Comparison of ENCODE assay signal across 23 mouse cellular contexts in the genomic region with DNA sequence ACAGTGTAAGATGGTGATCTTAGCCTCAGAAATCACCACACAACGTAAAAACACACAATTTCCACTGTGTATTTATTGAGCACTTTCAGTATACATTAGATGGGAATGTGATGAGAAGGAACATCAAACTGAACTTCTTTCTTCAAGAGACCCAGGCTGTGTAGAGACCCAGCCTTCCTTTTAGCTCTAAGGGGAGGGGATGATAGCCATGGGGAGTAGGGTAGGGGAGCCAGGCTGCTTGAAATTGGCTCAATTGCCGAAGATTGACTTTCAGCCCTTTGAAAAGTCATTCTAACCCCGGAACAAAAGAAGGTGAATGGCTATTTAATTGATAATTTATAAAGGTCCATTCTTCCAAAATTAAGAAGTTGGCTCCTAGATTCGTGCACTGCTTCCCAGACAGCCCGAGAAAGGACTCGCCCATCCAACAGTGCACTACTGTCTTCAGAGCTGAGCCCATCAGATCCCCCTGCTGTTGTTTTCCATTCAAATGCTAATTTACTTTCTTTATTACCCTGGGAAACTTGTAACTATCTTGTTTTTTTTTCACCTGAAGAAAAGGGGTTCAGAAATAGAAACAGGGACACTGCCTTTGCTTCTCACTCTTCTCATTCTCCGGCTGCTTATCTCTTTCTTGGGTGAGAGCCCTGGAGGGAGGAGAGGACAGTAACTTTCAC. TPM values are rescaled to one million over a fixed set of nuclear protein-coding genes. Genes with fewer than 3 reads are reported as not detected.
DNase-seq lines count a peak whose midpoint lies in the region; ATAC-seq lines count a peak whose summit lies in the region.
"Had no signal": no experiment of that assay in that cellular context is flagged by ENCODE, and none has a peak within 500 bp of the region (broad histone marks: within the 10 kb centered on the region; RNA-seq: fewer than 3 reads in every experiment).

No protein-coding gene starts in this region.

- H3K4me2 ChIP-seq in forebrain, embryonic 11.5 days (ENCODE audit: low read depth, low read length, severe bottlenecking): no peak overlapping the region
- no peak overlapping the region for H3K4me2 ChIP-seq in forebrain, embryonic 16.5 days (ENCODE audit: low read length)
- no peak overlapping the region for H3K4me2 ChIP-seq in midbrain, embryonic 14.5 days (ENCODE audit: low read length)
- no peak overlapping the region for H3K4me2 ChIP-seq in midbrain, embryonic 16.5 days (ENCODE audit: low read length)
- H3K4me2 ChIP-seq in hindbrain, embryonic 15.5 days: no peak overlapping the region
- H3K4me2 ChIP-seq in neural tube, embryonic 15.5 days: 0 out of 2 replicates have a peak overlapping the region, but pooled peaks have one; percentile 5
- H3K4me2 ChIP-seq: embryonic facial prominence, embryonic 15.5 days had no signal

- no peak for DNase-seq in forebrain, embryonic 11.5 days (ENCODE audit: low spot score)
- peak; percentile 6 for DNase-seq in midbrain, embryonic 14.5 days
- no peak for DNase-seq in kidney, adult 8-10 months
- DNase-seq: adrenal gland, postnatal 36 days; cerebellum, adult 2 months; cerebellum, postnatal 36 days; kidney, adult 18-20 months; kidney, postnatal 10 days; left cerebral cortex, postnatal 4 days; liver, postnatal 0 days; lung, postnatal 14 days; thymus, postnatal 25 days had no signal

- H3K4me1 ChIP-seq in forebrain, embryonic 11.5 days (replicated peaks; ENCODE audit: control insufficient read depth, insufficient read depth, low read length): peaks cover 3% of the 10 kb centered on the region; the same call in 1 of the 2 replicates
- 0 out of 2 replicates have a peak, but pooled peaks cover 3% of the 10 kb centered on the region for H3K4me1 ChIP-seq in forebrain, embryonic 16.5 days (replicated peaks; ENCODE audit: control insufficient read depth, insufficient read depth, low read length)
- no peaks in the 10 kb centered on the region for H3K4me1 ChIP-seq in midbrain, embryonic 14.5 days (ENCODE audit: control insufficient read depth, insufficient read depth, low read length)
- no peaks in the 10 kb centered on the region for H3K4me1 ChIP-seq in midbrain, embryonic 16.5 days (ENCODE audit: control insufficient read depth, insufficient read depth, low read length)
- H3K4me1 ChIP-seq in hindbrain, embryonic 15.5 days (replicated peaks): peaks cover 7% of the 10 kb centered on the region; the same call in 1 of the 2 replicates
- peaks cover 3% of the 10 kb centered on the region; the same call in 1 of the 2 replicates for H3K4me1 ChIP-seq in neural tube, embryonic 15.5 days
- H3K4me1 ChIP-seq: megakaryocyte, embryonic 14.5 days had no signal

- no peak overlapping the region for H3K9ac ChIP-seq in forebrain, embryonic 11.5 days (ENCODE audit: low read length)
- no peak overlapping the region for H3K9ac ChIP-seq in forebrain, embryonic 16.5 days (replicated peaks; ENCODE audit: low read depth, low read length)
- no peak overlapping the region for H3K9ac ChIP-seq in midbrain, embryonic 14.5 days (replicated peaks; ENCODE audit: low read length)
- no peak overlapping the region for H3K9ac ChIP-seq in midbrain, embryonic 16.5 days (ENCODE audit: low read depth, low read length)
- H3K9ac ChIP-seq in hindbrain, embryonic 15.5 days: no peak overlapping the region
- H3K9ac ChIP-seq in neural tube, embryonic 15.5 days (replicated peaks): no peak overlapping the region
- H3K9ac ChIP-seq: embryonic facial prominence, embryonic 15.5 days; liver, postnatal 0 days had no signal

- H3K4me3 ChIP-seq in forebrain, embryonic 11.5 days (ENCODE audit: low read depth, low read length): no peak overlapping the region
- no peak overlapping the region for H3K4me3 ChIP-seq in forebrain, embryonic 16.5 days (replicated peaks; ENCODE audit: low read length)
- H3K4me3 ChIP-seq in midbrain, embryonic 14.5 days (replicated peaks; ENCODE audit: low read depth, low read length): no peak overlapping the region
- H3K4me3 ChIP-seq in midbrain, embryonic 16.5 days (ENCODE audit: low read depth, low read length): no peak overlapping the region
- H3K4me3 ChIP-seq in hindbrain, embryonic 15.5 days: no peak overlapping the region
- no peak overlapping the region for H3K4me3 ChIP-seq in neural tube, embryonic 15.5 days (replicated peaks)
- H3K4me3 ChIP-seq: embryonic facial prominence, embryonic 15.5 days; megakaryocyte, embryonic 14.5 days had no signal

- H3K27ac ChIP-seq in forebrain, embryonic 11.5 days (ENCODE audit: low read depth, low read length): no peak overlapping the region
- no peak overlapping the region for H3K27ac ChIP-seq in forebrain, embryonic 16.5 days (ENCODE audit: low read length)
- H3K27ac ChIP-seq in midbrain, embryonic 14.5 days (replicated peaks; ENCODE audit: low read depth, low read length): no peak overlapping the region
- no peak overlapping the region for H3K27ac ChIP-seq in midbrain, embryonic 16.5 days (ENCODE audit: low read length)
- H3K27ac ChIP-seq in hindbrain, embryonic 15.5 days (replicated peaks): no peak overlapping the region
- H3K27ac ChIP-seq in neural tube, embryonic 15.5 days (replicated peaks): peak overlapping the region; percentile 61; the same call in 1 of the 2 replicates
- H3K27ac ChIP-seq: embryonic facial prominence, embryonic 15.5 days had no signal

- H3K27me3 ChIP-seq in forebrain, embryonic 11.5 days (ENCODE audit: control insufficient read depth, insufficient read depth, low read length): no peaks in the 10 kb centered on the region
- no peaks in the 10 kb centered on the region for H3K27me3 ChIP-seq in forebrain, embryonic 16.5 days (replicated peaks; ENCODE audit: control insufficient read depth, insufficient read depth, low read length)
- H3K27me3 ChIP-seq in midbrain, embryonic 14.5 days (ENCODE audit: control insufficient read depth, insufficient read depth, low read length): no peaks in the 10 kb centered on the region
- H3K27me3 ChIP-seq in midbrain, embryonic 16.5 days (ENCODE audit: control insufficient read depth, insufficient read depth, low read depth, low read length): no peaks in the 10 kb centered on the region
- no peaks in the 10 kb centered on the region for H3K27me3 ChIP-seq in hindbrain, embryonic 15.5 days
- no peaks in the 10 kb centered on the region for H3K27me3 ChIP-seq in neural tube, embryonic 15.5 days (replicated peaks)
- H3K27me3 ChIP-seq: embryonic facial prominence, embryonic 15.5 days; megakaryocyte, embryonic 14.5 days had no signal

- ATAC-seq in forebrain, embryonic 11.5 days (replicated peaks; ENCODE audit: low FRiP score): peak; percentile 49; the same call in 1 of the 2 replicates
- ATAC-seq in forebrain, embryonic 16.5 days: no peak
- no peak for ATAC-seq in midbrain, embryonic 14.5 days (ENCODE audit: low FRiP score, low TSS enrichment)
- ATAC-seq in midbrain, embryonic 16.5 days: no peak
- ATAC-seq in hindbrain, embryonic 15.5 days (ENCODE audit: low FRiP score, low read depth): 0 out of 2 replicates have a peak, but pooled peaks have one; percentile 34
- ATAC-seq in neural tube, embryonic 15.5 days (ENCODE audit: low FRiP score): peak; percentile 83
- ATAC-seq in megakaryocyte progenitor cell, adult 5-6 weeks (replicated peaks; ENCODE audit: poor library complexity): no peak
- ATAC-seq: liver, postnatal 0 days had no signal

- no peaks in the 10 kb centered on the region; the same call in 1 of the 2 replicates for H3K9me3 ChIP-seq in forebrain, embryonic 11.5 days (ENCODE audit: control insufficient read depth, low read length)
- no peaks in the 10 kb centered on the region for H3K9me3 ChIP-seq in forebrain, embryonic 16.5 days (ENCODE audit: control insufficient read depth, low read length)
- no peaks in the 10 kb centered on the region for H3K9me3 ChIP-seq in midbrain, embryonic 14.5 days (ENCODE audit: control insufficient read depth, low read length)
- H3K9me3 ChIP-seq in midbrain, embryonic 16.5 days (replicated peaks; ENCODE audit: control insufficient read depth, low read length, poor library complexity, severe bottlenecking): no peaks in the 10 kb centered on the region; the same call in 1 of the 2 replicates
- H3K9me3 ChIP-seq in hindbrain, embryonic 15.5 days: no peaks in the 10 kb centered on the region
- no peaks in the 10 kb centered on the region for H3K9me3 ChIP-seq in neural tube, embryonic 15.5 days (replicated peaks)
- H3K9me3 ChIP-seq: embryonic facial prominence, embryonic 15.5 days had no signal

- WGBS in forebrain, embryonic 11.5 days: 18% methylated on average over 7 of the region's 7 CpGs
- WGBS in forebrain, embryonic 16.5 days: 16% methylated on average over 7 of the region's 7 CpGs
- WGBS in midbrain, embryonic 14.5 days: 19% methylated on average over 7 of the region's 7 CpGs
- WGBS in midbrain, embryonic 16.5 days: 18% methylated on average over 7 of the region's 7 CpGs
- WGBS in hindbrain, embryonic 15.5 days: 18% methylated on average over 7 of the region's 7 CpGs
- 19% methylated on average over 7 of the region's 7 CpGs for WGBS in neural tube, embryonic 15.5 days

- H3K36me3 ChIP-seq in forebrain, embryonic 11.5 days (ENCODE audit: control insufficient read depth, insufficient read depth, low read length): no peaks in the 10 kb centered on the region
- no peaks in the 10 kb centered on the region for H3K36me3 ChIP-seq in forebrain, embryonic 16.5 days (ENCODE audit: control insufficient read depth, insufficient read depth)
- H3K36me3 ChIP-seq in midbrain, embryonic 14.5 days (ENCODE audit: control insufficient read depth, insufficient read depth, low read length): no peaks in the 10 kb centered on the region
- no peaks in the 10 kb centered on the region for H3K36me3 ChIP-seq in midbrain, embryonic 16.5 days (ENCODE audit: control insufficient read depth, insufficient read depth, low read length)
- H3K36me3 ChIP-seq in hindbrain, embryonic 15.5 days: no peaks in the 10 kb centered on the region
- no peaks in the 10 kb centered on the region for H3K36me3 ChIP-seq in neural tube, embryonic 15.5 days
- H3K36me3 ChIP-seq: embryonic facial prominence, embryonic 15.5 days; G1E had no signal

RNA-seq across cellular contexts. Expression of gene Kif6, which starts 7.4 kb away (rescaled TPM):
- polyA plus RNA-seq in forebrain, embryonic 11.5 days (2014; fragmentation: Nextera tagmentation; extraction: Ambion mirVana): 3.1 and 3.4 TPM in 2 replicates
- polyA plus RNA-seq in forebrain, embryonic 16.5 days (2015; fragmentation: Nextera tagmentation; extraction: Ambion mirVana): 1.9 and 3.3 TPM in 2 replicates
- 2.3 and 2.4 TPM in 2 replicates for polyA plus RNA-seq in midbrain, embryonic 14.5 days (2014; fragmentation: Nextera tagmentation; extraction: Ambion mirVana)
- 2.2 and 2.5 TPM in 2 replicates for polyA plus RNA-seq in midbrain, embryonic 16.5 days (2015; fragmentation: Nextera tagmentation; extraction: Ambion mirVana)
- 1.9 and 2.3 TPM in 2 replicates for polyA plus RNA-seq in hindbrain, embryonic 15.5 days (2015; fragmentation: Nextera tagmentation; extraction: Ambion mirVana)
- 2.1 and 3.7 TPM in 2 replicates for polyA plus RNA-seq in neural tube, embryonic 15.5 days (2015; fragmentation: Nextera tagmentation; extraction: Ambion mirVana)
- total RNA-seq in megakaryocyte progenitor cell, adult 5-6 weeks (2015): 0.17 TPM in 1 of 2 replicates, not detected in the other
- 0.27 TPM in 1 of 2 replicates, not detected in the other for total RNA-seq in megakaryocyte progenitor cell, adult 5-6 weeks (2017)
- total RNA-seq: gastrocnemius, adult 18-20 months; liver, adult 2 months had no signal
- polyA plus RNA-seq: G1E; liver, adult 2 months; liver, postnatal 0 days had no signal

RNA-seq across cellular contexts. Expression of gene Daam2, which starts 43.3 kb away (rescaled TPM):
- polyA plus RNA-seq in forebrain, embryonic 11.5 days (2014; fragmentation: Nextera tagmentation; extraction: Ambion mirVana): 1.5 and 1.9 TPM in 2 replicates
- 1.6 and 1.7 TPM in 2 replicates for polyA plus RNA-seq in forebrain, embryonic 16.5 days (2015; fragmentation: Nextera tagmentation; extraction: Ambion mirVana)
- polyA plus RNA-seq in midbrain, embryonic 14.5 days (2014; fragmentation: Nextera tagmentation; extraction: Ambion mirVana): 1.8 and 2.1 TPM in 2 replicates
- polyA plus RNA-seq in midbrain, embryonic 16.5 days (2015; fragmentation: Nextera tagmentation; extraction: Ambion mirVana): 1.5 and 1.8 TPM in 2 replicates
- polyA plus RNA-seq in hindbrain, embryonic 15.5 days (2015; fragmentation: Nextera tagmentation; extraction: Ambion mirVana): 2.5 and 3.1 TPM in 2 replicates
- polyA plus RNA-seq in neural tube, embryonic 15.5 days (2015; fragmentation: Nextera tagmentation; extraction: Ambion mirVana): 4.0 and 4.8 TPM in 2 replicates
- total RNA-seq in megakaryocyte progenitor cell, adult 5-6 weeks (2015): not detected in 2 replicates
- total RNA-seq in megakaryocyte progenitor cell, adult 5-6 weeks (2017): not detected in 2 replicates
- total RNA-seq: hematopoietic stem cell, adult 5-6 weeks had no signal
- polyA plus RNA-seq: G1E had no signal

Comparison
In these comparisons a context has a peak if more than half of its experiments do, and no peak if none do; other contexts are left out.
1. ATAC-seq: peak in forebrain, embryonic 11.5 days (single experiment), hindbrain, embryonic 15.5 days (single experiment) and neural tube, embryonic 15.5 days (single experiment); none in forebrain, embryonic 16.5 days (single experiment), midbrain, embryonic 14.5 days (single experiment), midbrain, embryonic 16.5 days (single experiment) and megakaryocyte progenitor cell, adult 5-6 weeks (single experiment).